Mouse (Mus musculus): ENCODE results near the gene Fyb.

DNA sequence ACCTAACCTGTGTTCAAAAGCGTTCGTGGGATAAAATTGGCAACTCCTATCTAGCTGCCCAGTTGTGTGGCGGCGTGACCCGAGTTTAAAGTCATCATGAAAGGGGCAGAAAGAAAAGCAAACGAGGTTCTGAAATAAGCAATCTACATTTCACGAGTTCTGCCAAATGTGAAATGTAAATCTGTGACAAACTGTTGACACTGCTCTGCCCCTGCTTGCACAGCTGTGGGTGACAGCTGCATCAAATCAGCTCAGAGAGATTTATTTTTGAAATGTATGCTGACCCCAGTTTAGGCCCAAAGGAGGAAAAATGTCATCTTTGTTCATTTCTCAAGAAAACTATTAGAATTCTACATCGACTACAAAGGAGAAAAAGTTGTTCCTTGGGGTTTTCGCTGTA lies 36.5 kb downstream of the Fyb start:
- TF ChIP-seq POLR2A (IDR thresholded peaks at IDR 0.05; ENCODE audit: control insufficient read depth, low read depth, low read length), result no peak
- no peak for TF ChIP-seq CTCF (IDR thresholded peaks at IDR 0.05; ENCODE audit: control insufficient read depth, insufficient read depth, insufficient replicate concordance, low read depth, low read length)

Data from testis, adult 2 months (tissue).